Mouse (Mus musculus) adipocyte (in vitro differentiated cells): ENCODE results near the gene Etl4.
A peak's percentile ranks its signal among the peaks of the same experiment; 100 is the strongest.

ENCODE experiments used
- DNase-seq: peaks from one replicate; pipeline ENCODE4 v3.0.0-alpha.2; 2016; ENCODE audit warnings: low spot score

The Etl4 gene

GRCm38 (mm10) chr2:19909171-19909899 lies at the start of gene Etl4:
Gene Etl4, plus strand, starts transcription at chr2:19909780.
- DNase-seq = no peak

DNA sequence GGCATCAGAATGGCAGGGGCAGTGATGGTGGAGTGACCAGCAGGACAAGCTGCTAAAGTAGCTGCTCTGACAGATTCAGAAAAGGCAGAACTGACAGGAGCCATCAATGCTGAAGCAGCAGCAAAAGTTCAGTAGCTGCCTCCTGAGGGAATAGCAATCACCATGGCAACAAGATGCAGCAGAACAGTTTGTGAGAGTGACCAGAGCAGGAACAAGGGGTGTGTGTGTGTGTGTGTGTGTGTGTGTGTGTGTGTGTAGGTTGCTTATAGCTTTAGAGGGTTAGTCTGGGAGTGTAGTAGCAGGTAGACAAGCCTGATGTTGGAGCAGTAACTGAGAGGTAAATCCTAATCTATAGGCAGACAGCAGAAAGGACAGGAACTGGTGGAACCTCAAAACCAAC lies 40.4 kb upstream of the Etl4 start:
- no peak for DNase-seq

- DNase-seq = no peak
Observed at GRCm38 (mm10) chr2:19871881-19872280, 37.7 kb upstream of the Etl4 start.

GRCm38 (mm10) chr2:19890875-19891274 lies 18.7 kb upstream of the Etl4 start:
- no peak for DNase-seq

GRCm38 (mm10) chr2:19909900-19910780 lies 560 bp downstream of the Etl4 start:
- no peak for DNase-seq

GRCm38 (mm10) chr2:19910781-19911175 lies 1.2 kb downstream of the Etl4 start:
- no peak for DNase-seq

DNA sequence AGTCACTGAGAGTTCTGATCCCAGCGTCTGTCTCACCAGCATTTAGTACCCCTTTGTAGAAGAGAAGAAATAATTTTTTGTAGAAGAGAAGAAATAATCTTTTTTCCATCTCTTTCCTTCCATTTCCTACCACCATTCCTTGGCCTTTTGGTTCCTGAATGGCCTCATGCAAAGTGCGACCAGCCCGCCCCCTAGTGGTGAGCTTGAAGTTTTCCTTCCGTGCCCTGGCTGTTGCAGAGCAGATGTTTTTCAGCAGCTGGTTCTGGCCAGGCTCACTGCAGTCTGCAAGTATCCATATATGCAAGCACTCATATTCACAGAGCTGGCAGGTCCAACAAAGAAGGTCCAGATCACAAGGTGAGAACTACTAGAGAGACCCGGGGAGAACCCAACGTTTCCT lies 9.6 kb downstream of the Etl4 start:
- peak; percentile 28 for DNase-seq

GRCm38 (mm10) chr2:19930009-19930408 lies 20.4 kb downstream of the Etl4 start:
- no peak for DNase-seq

- no peak for DNase-seq
Observed at GRCm38 (mm10) chr2:19933836-19934235, 24.3 kb downstream of the Etl4 start.

DNA sequence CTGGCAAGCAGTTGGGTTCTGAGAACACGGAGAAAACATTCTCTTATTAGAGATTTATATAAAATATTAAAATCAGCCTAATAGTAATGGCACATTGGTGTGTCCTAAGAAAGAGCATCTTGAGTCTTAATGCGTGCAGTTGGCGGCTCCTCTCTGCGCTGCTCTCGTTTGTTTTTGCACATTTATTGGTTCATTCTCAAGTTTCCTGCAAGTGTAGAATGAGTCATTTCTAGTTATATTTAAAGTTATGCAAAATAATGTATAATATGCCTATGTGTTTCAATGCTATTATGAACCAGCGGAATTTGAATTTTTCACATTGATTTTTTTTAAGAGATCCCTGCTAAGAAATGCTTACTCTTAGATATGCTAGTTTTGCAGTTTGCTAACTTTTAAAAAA lies 35.6 kb downstream of the Etl4 start:
- no peak for DNase-seq

DNA sequence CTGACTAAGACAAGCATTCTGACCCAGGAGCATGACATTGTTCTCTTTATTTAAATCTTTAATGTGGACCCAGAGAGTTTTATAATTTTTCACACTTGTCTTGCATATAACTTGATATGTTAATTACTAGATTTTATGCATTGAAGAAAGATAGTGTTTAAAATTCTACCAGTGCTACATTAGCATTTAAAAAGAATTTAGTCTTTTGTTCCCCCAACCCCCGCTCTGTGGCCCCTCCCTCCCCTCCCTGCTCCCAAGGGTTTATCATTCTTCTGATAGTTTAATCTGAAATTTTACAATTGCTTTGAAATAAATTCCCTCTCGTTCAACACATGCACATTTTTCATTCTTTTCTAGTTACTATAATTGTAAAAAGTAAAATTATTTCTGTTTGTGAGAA lies 43.4 kb downstream of the Etl4 start:
- no peak for DNase-seq

DNA sequence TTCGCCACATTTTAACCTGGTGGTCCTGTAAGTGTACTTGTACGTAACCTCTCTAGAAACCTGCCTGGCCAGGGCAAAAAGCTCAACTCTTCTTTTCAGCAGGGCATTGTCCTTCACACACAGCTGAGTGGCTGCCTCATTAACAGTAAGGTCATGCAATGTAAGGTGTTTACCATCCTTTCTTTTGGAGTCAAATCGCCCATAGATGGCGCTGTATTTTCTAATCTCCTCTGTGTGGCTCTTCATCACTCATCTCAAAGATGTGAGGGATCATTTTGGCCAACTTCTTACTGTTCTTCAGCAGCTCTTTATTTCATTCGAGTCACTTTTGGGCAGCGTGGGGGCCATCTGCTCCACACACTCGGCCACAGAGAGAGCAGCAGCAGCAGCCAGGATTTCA lies 56.9 kb downstream of the Etl4 start:
- DNase-seq = no peak

- no peak for DNase-seq
Observed at GRCm38 (mm10) chr2:20037671-20038070, 128.1 kb downstream of the Etl4 start.

DNA sequence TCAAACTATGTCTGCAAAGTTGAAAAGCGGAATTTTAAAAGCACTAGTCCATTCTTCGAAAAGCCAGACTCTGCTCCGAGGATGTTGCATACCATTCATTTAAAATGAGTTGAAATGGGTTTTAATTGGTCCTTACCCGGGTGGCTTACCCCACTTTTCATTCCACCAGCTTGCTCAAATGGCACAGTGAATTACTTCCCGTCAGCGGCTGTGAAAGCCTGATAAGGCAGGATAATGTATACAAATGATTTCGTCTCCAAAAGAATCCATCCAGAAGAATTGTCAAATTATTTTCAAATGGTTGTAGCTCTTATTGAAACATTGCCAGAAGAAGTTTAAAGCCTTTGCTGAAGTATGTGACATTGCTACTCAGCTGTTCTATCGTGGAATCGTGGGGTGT lies 162.8 kb downstream of the Etl4 start:
- DNase-seq = no peak

- DNase-seq = no peak
Observed at GRCm38 (mm10) chr2:20076118-20076796, 166.7 kb downstream of the Etl4 start.

- DNase-seq = no peak
Observed at GRCm38 (mm10) chr2:20084781-20085180, 175.2 kb downstream of the Etl4 start.

GRCm38 (mm10) chr2:20105456-20105855 lies 195.9 kb downstream of the Etl4 start:
- DNase-seq = no peak

DNA sequence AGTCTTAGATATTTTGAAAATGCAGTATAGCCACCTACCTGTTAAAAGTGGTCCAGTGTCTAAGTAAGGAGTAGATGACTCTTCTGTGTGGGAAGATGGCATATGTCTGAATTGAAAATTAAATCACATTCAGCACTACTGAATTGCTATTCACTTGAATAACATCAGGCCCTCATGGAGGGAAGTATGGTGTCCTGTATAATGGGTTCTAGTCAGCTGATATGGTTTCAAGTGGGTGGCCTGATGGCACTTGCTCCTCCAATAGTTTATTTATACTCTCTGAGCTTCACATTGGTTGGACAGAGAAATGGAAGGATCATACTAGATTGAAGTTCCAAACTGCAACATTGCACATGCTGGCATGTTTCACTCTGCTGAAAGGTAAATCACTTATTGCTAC lies 202.1 kb downstream of the Etl4 start:
- no peak for DNase-seq

- no peak for DNase-seq
Observed at GRCm38 (mm10) chr2:20125914-20126313, 216.3 kb downstream of the Etl4 start.

DNA sequence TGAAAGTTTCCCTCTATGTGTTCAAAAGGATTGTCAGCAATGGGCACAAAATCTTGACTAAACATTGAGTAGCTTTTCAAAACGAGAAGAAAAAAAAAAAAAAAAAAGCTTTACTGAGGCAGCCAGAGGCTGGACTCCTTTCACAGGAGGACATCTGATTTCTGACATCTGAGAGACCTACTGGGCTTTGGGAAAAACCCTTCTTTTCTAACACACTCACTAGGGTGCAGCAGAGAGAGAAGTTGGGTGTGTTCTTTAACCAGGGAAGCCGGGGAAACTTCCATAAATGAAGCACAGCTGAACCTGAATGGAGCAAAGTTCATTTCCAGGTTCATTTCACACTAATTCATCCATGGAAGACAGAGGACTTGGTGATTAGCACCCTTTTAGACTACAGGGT lies 222.2 kb downstream of the Etl4 start:
- no peak for DNase-seq

DNA sequence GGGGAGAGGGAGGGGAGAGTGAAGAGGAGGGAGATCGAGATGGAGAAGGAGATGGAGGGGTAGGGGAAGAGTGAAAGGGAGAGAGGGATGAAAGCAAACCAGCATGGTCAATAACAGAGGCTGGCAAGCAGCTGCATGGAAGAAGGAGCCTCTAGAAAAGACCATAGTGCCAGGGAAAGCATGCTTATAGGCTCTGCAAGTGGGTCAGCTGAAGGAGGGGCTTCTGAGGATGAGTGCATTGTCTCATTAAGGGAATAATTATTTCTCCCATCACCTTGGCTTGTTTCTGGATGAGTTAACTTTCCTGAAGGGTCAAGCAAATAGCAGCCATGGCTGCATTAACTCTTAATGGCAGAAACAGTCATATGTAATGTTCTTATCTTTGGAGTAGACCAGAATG lies 228.8 kb downstream of the Etl4 start:
- no peak for DNase-seq

- no peak for DNase-seq
Observed at GRCm38 (mm10) chr2:20145368-20145767, 235.8 kb downstream of the Etl4 start.

DNA sequence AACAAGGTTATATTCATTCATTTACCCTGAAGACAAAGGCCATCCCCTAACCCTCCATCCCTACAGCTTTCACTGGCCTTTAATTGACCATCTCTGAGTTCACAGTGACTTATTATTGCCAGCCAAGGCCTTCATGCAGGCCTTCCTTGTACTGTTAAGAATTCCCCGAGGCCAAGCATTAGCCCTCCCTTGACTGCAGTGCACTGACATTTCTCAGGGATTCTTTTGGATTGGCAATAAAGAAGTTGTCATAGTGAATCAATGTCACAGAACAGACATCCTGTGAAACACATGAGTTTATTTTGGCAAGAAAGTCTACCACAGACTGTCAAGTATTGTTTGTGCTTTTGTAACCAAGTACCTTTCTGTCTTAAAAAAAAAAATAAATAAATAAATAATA lies 257.5 kb downstream of the Etl4 start:
- DNase-seq = no peak
